Mouse (Mus musculus): ENCODE data around the gene Abcg1. TPM values are rescaled to one million over a fixed set of nuclear protein-coding genes. Genes with fewer than 3 reads are reported as not detected.

Abcg1 gene
- polyA plus RNA-seq, 1 experiment from 2014 or later, result 5.6 TPM

GRCm38 (mm10) chr17:31086196-31086595 lies 28.7 kb downstream of the Abcg1 start:
- Histone ChIP-seq H3K36me3 (ENCODE audit: control insufficient read depth, insufficient read depth, low read length) (no peaks in the 10 kb centered on the region), H3K27me3 (replicated peaks; ENCODE audit: control insufficient read depth, insufficient read depth, low read length) (no peaks in the 10 kb centered on the region), H3K9ac (ENCODE audit: low read depth, low read length) (no peak overlapping the region), H3K9me3 (ENCODE audit: control insufficient read depth, low read length) (no peaks in the 10 kb centered on the region), H3K4me2 (ENCODE audit: low read depth, low read length) (no peak overlapping the region), H3K4me3 (ENCODE audit: low read length) (no peak overlapping the region), H3K4me1 (ENCODE audit: control insufficient read depth, insufficient read depth, low read length) (0 out of 2 replicates have a peak, but pooled peaks cover 8% of the 10 kb centered on the region), H3K27ac (ENCODE audit: low read length) (no peak overlapping the region)
- no peak for ATAC-seq
- 88% methylated on average over 7 of the region's 7 CpGs for WGBS

- Histone ChIP-seq H3K27ac (ENCODE audit: low read length) (no peak overlapping the region), H3K9ac (ENCODE audit: low read depth, low read length) (no peak overlapping the region), H3K4me1 (ENCODE audit: control insufficient read depth, insufficient read depth, low read length) (0 out of 2 replicates have a peak, but pooled peaks cover 8% of the 10 kb centered on the region), H3K9me3 (ENCODE audit: control insufficient read depth, low read length) (no peaks in the 10 kb centered on the region), H3K4me3 (ENCODE audit: low read length) (no peak overlapping the region), H3K27me3 (replicated peaks; ENCODE audit: control insufficient read depth, insufficient read depth, low read length) (no peaks in the 10 kb centered on the region), H3K4me2 (ENCODE audit: low read depth, low read length) (no peak overlapping the region), H3K36me3 (ENCODE audit: control insufficient read depth, insufficient read depth, low read length) (no peaks in the 10 kb centered on the region)
- 57% methylated on average over 5 of the region's 5 CpGs for WGBS
- no peak for ATAC-seq
Measured at GRCm38 (mm10) chr17:31088711-31089110, 31.2 kb downstream of the Abcg1 start.

DNA sequence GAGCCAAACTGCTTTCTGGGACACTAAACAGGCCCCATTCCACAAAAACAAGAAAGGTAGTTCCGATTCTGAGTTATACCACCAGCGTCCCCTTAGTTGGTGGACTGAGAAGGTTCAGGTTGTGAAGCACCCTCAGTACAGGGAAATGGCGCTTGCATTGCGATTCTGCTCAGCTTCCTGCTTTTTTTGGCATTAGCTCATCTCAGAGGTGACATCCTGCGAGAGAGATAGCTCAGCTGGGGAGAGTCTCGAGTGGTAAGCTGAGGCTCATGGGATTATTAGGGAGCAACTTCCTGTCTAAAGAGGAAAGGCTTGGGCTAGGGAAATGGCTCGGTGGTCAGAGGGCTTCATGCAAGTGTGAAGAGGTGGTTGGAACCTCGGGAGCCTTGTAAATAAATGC lies 32.4 kb downstream of the Abcg1 start:
- H3K27ac ChIP-seq (ENCODE audit: low read length), result no peak overlapping the region
- no peak overlapping the region for H3K4me2 ChIP-seq (ENCODE audit: low read depth, low read length)
- 0 out of 2 replicates have a peak, but pooled peaks cover 8% of the 10 kb centered on the region for H3K4me1 ChIP-seq (ENCODE audit: control insufficient read depth, insufficient read depth, low read length)
- H3K27me3 ChIP-seq (replicated peaks; ENCODE audit: control insufficient read depth, insufficient read depth, low read length), result no peaks in the 10 kb centered on the region
- no peak overlapping the region for H3K4me3 ChIP-seq (ENCODE audit: low read length)
- no peaks in the 10 kb centered on the region for H3K36me3 ChIP-seq (ENCODE audit: control insufficient read depth, insufficient read depth, low read length)
- no peaks in the 10 kb centered on the region for H3K9me3 ChIP-seq (ENCODE audit: control insufficient read depth, low read length)
- WGBS, result 60% methylated on average over 8 of the region's 8 CpGs
- no peak overlapping the region for H3K9ac ChIP-seq (ENCODE audit: low read depth, low read length)
- no peak for ATAC-seq

GRCm38 (mm10) chr17:31091023-31091735 lies 33.7 kb downstream of the Abcg1 start:
- no peaks in the 10 kb centered on the region for H3K36me3 ChIP-seq (ENCODE audit: control insufficient read depth, insufficient read depth, low read length)
- no peaks in the 10 kb centered on the region for H3K9me3 ChIP-seq (ENCODE audit: control insufficient read depth, low read length)
- 38% methylated on average over 13 of the region's 13 CpGs for WGBS
- no peak for ATAC-seq
- H3K4me2 ChIP-seq (ENCODE audit: low read depth, low read length), result no peak overlapping the region
- H3K27me3 ChIP-seq (replicated peaks; ENCODE audit: control insufficient read depth, insufficient read depth, low read length), result no peaks in the 10 kb centered on the region
- H3K4me1 ChIP-seq (ENCODE audit: control insufficient read depth, insufficient read depth, low read length), result 0 out of 2 replicates have a peak, but pooled peaks cover 8% of the 10 kb centered on the region
- H3K9ac ChIP-seq (ENCODE audit: low read depth, low read length), result no peak overlapping the region
- no peak overlapping the region for H3K4me3 ChIP-seq (ENCODE audit: low read length)
- no peak overlapping the region for H3K27ac ChIP-seq (ENCODE audit: low read length)

- H3K9ac ChIP-seq (ENCODE audit: low read depth, low read length), result no peak overlapping the region
- H3K27me3 ChIP-seq (replicated peaks; ENCODE audit: control insufficient read depth, insufficient read depth, low read length), result no peaks in the 10 kb centered on the region
- ATAC-seq, result no peak
- 57% methylated on average over 5 of the region's 5 CpGs for WGBS
- H3K4me3 ChIP-seq (ENCODE audit: low read length), result no peak overlapping the region
- no peaks in the 10 kb centered on the region for H3K4me1 ChIP-seq (ENCODE audit: control insufficient read depth, insufficient read depth, low read length)
- H3K36me3 ChIP-seq (ENCODE audit: control insufficient read depth, insufficient read depth, low read length), result no peaks in the 10 kb centered on the region
- H3K4me2 ChIP-seq (ENCODE audit: low read depth, low read length), result no peak overlapping the region
- H3K27ac ChIP-seq (ENCODE audit: low read length), result no peak overlapping the region
- H3K9me3 ChIP-seq (ENCODE audit: control insufficient read depth, low read length), result no peaks in the 10 kb centered on the region
Measured at GRCm38 (mm10) chr17:31094781-31095180, 37.3 kb downstream of the Abcg1 start.

DNA sequence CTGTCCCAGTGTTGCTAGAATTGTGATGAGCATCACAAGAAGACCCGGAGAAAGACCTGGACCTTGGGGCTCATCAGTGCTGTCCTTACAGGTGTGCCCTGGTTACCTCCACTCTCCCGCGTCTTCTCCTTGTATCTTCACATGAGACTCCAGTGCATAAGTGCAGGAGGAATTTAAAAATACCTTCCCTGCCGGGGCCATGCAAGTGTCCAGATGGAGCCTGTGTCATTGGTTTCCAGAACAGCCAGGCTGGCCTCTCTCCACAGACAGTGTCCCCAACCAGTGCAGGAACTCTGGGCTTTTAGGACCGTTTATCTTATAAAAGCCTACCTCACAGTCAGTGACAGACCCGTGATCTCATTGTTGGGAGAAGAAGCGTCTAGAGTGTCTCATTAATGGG lies 38.1 kb downstream of the Abcg1 start:
- WGBS, result 82% methylated on average over 7 of the region's 7 CpGs
- Histone ChIP-seq H3K36me3 (ENCODE audit: control insufficient read depth, insufficient read depth, low read length) (no peaks in the 10 kb centered on the region), H3K27me3 (replicated peaks; ENCODE audit: control insufficient read depth, insufficient read depth, low read length) (no peaks in the 10 kb centered on the region), H3K4me1 (ENCODE audit: control insufficient read depth, insufficient read depth, low read length) (no peaks in the 10 kb centered on the region), H3K4me3 (ENCODE audit: low read length) (no peak overlapping the region), H3K27ac (ENCODE audit: low read length) (no peak overlapping the region), H3K9me3 (ENCODE audit: control insufficient read depth, low read length) (no peaks in the 10 kb centered on the region), H3K4me2 (ENCODE audit: low read depth, low read length) (no peak overlapping the region), H3K9ac (ENCODE audit: low read depth, low read length) (no peak overlapping the region)
- no peak for ATAC-seq

GRCm38 (mm10) chr17:31096893-31097292 lies 39.4 kb downstream of the Abcg1 start:
- WGBS, result 96% methylated on average over 2 of the region's 2 CpGs
- Histone ChIP-seq H3K4me2 (ENCODE audit: low read depth, low read length) (no peak overlapping the region), H3K4me1 (ENCODE audit: control insufficient read depth, insufficient read depth, low read length) (peaks cover 4% of the 10 kb centered on the region; the same call in 1 of the 2 replicates), H3K9me3 (ENCODE audit: control insufficient read depth, low read length) (no peaks in the 10 kb centered on the region), H3K9ac (ENCODE audit: low read depth, low read length) (no peak overlapping the region), H3K36me3 (ENCODE audit: control insufficient read depth, insufficient read depth, low read length) (no peaks in the 10 kb centered on the region), H3K4me3 (ENCODE audit: low read length) (no peak overlapping the region), H3K27ac (ENCODE audit: low read length) (no peak overlapping the region), H3K27me3 (replicated peaks; ENCODE audit: control insufficient read depth, insufficient read depth, low read length) (no peaks in the 10 kb centered on the region)
- no peak for ATAC-seq

DNA sequence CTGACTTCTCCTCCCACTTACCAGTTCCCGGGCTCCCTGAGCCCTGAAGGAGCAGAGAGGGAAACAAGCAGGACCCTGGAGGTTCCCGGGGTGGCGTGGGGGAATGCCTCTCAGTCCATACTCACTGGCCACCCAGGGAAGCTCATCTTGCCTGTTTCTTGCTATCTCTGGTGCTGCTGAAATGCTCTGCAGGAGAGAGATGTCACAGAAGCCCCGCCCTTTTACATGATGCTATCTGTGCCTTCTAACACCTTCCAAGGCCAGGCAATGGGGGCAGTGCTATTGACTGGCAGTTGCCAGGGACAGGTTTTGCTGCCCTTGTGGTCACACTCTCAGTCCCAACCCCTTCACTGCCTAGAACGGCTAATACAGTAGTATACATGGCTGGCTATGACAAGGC lies 41.3 kb downstream of the Abcg1 start:
- H3K27me3 ChIP-seq (replicated peaks; ENCODE audit: control insufficient read depth, insufficient read depth, low read length), result no peaks in the 10 kb centered on the region
- H3K36me3 ChIP-seq (ENCODE audit: control insufficient read depth, insufficient read depth, low read length), result no peaks in the 10 kb centered on the region
- no peak overlapping the region for H3K4me3 ChIP-seq (ENCODE audit: low read length)
- no peak overlapping the region for H3K9ac ChIP-seq (ENCODE audit: low read depth, low read length)
- ATAC-seq, result no peak
- peaks cover 6% of the 10 kb centered on the region; the same call in 1 of the 2 replicates for H3K4me1 ChIP-seq (ENCODE audit: control insufficient read depth, insufficient read depth, low read length)
- no peak overlapping the region for H3K27ac ChIP-seq (ENCODE audit: low read length)
- no peaks in the 10 kb centered on the region for H3K9me3 ChIP-seq (ENCODE audit: control insufficient read depth, low read length)
- WGBS, result 67% methylated on average over 5 of the region's 5 CpGs
- H3K4me2 ChIP-seq (ENCODE audit: low read depth, low read length), result no peak overlapping the region

GRCm38 (mm10) chr17:31103007-31103570 lies 45.6 kb downstream of the Abcg1 start:
- H3K36me3 ChIP-seq (ENCODE audit: control insufficient read depth, insufficient read depth, low read length), result no peaks in the 10 kb centered on the region
- H3K27ac ChIP-seq (ENCODE audit: low read length), result no peak overlapping the region
- H3K4me2 ChIP-seq (ENCODE audit: low read depth, low read length), result no peak overlapping the region
- H3K27me3 ChIP-seq (replicated peaks; ENCODE audit: control insufficient read depth, insufficient read depth, low read length), result no peaks in the 10 kb centered on the region
- 83% methylated on average over 8 of the region's 8 CpGs for WGBS
- peaks cover 11% of the 10 kb centered on the region; the same call in 1 of the 2 replicates for H3K4me1 ChIP-seq (ENCODE audit: control insufficient read depth, insufficient read depth, low read length)
- ATAC-seq, result no peak
- no peaks in the 10 kb centered on the region for H3K9me3 ChIP-seq (ENCODE audit: control insufficient read depth, low read length)
- H3K9ac ChIP-seq (ENCODE audit: low read depth, low read length), result no peak overlapping the region
- no peak overlapping the region for H3K4me3 ChIP-seq (ENCODE audit: low read length)

Measured in intestine, embryonic 16.5 days (tissue).